Mouse (Mus musculus): ENCODE results near the gene Tgm1. TPM values are rescaled to one million over a fixed set of nuclear protein-coding genes. Genes with fewer than 3 reads are reported as not detected.

The Tgm1 gene
- total RNA-seq, 2 experiments from 2014 or later, result 0.35 to 1.1 TPM

DNA sequence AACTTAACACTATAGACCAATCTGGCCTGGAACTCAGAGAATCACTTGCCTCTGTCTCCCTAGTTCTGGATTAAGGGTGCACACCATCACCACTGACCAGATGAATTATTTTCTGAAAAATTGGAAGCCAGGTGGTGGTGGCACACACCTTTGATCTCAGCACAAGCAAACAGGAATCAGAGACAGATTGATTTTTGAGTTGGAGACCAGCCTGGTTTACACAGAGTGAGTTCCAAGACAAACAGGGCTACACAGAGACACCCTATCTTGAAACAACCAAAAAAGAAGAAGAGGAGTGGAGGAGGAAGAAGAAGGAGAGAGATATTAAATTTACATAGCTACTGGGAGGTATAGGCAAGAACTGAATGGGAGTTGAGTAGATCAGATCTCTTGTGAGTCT lies 12.5 kb upstream of the Tgm1 start:
- no peak for ATAC-seq (replicated peaks; ENCODE audit: poor library complexity)

DNA sequence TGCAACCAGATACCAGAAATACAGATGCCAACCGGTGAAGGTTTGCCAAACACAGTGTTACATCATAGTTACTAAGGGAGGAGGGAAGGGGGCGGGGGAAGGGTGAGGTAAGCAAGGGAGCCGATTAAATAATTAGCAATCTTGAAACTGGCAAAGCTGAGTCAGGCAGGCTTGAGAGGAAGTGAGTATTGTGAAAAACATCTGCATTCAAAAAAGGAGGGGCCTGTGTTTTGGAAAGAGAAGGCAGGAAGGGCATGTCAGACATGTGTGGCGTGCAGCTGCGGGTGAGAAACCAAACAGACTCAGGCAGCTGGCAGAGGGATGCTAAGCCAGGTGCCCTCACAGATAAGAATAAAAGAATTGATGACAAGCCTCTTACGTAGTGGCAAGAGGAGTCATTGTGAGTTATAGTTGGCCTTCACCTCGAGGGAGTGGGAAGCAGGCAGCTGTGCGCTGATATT lies 10.7 kb upstream of the Tgm1 start:
- peak; percentile 67 for ATAC-seq (replicated peaks; ENCODE audit: poor library complexity)

DNA sequence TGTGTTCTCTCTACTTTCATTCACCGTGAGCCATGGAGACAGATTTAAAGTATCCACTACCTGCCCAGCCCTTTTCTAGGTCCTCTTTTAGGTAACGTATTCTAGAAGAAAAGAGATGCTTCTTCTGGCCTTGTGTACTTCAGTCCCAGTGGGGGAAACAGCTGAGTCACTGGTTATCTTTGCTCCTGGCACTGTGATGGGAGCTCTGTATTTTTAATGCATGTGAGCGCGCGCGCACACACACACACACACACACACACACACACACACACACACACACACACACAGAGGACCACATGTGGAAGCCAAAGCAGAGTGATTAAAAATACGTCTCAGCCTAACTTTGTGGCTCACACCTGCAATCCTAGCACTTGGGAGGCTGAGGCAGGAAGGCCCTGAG lies 9.7 kb upstream of the Tgm1 start:
- ATAC-seq (replicated peaks; ENCODE audit: poor library complexity), result no peak

DNA sequence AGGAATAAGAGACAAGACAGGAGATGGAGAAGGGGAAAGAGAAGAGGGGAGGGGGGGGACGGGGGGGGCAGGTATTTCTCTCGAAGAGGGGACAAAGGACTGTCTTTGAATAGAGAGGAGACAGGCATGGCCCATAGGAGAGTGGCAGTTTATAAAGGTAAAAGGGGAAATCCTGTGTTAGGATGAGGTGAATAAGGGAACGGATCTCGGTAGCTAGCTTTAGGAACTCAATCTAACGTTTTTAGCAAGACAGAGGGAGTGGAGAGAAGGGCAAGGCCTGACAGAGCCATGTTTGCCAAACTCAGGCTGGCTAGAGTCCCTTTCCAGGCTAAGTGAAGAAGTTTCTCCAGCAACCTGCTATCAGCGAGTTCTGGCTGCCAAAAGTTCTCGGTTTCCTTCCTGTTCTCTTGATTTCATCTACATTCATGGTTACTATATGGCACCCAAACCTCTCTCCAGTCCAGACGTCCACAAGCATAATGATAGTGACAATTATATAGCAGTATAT lies 8.8 kb upstream of the Tgm1 start:
- no peak for ATAC-seq (replicated peaks; ENCODE audit: poor library complexity)

DNA sequence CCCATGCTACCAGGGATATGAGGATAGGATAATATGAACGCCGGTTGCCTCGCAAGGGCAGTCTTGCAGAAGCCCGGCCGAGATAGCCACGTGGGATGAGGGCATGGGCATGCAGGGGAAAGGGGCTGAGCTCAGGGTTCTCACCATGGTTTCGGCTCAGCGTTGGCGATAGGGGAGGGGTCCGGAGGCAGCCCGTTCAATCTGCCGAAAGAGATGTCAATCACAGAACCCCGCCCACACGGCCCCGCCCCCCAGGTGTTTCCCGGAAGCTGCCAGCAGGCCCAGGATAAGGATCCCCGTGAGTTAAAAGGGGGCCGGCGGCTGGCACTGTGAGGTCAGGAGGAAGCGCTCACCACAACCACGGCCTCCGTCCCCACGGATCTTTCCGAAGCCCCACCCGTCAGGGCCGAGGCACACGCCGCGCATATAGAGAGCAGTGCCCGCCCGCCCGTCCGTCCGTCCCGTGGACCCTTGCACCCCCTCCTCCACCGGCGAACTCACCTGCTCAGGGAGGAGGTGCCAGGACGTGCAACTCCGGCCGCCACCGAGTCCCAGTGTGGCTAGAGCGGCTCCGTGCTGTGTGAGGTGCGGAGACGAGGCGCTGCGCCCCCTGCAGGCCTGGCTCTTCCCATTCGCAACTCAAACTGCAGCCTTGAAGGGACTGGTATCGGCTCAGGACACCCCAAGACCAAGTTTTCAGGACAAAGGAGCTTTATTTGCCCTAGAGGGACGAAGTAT lies 8.1 kb upstream of the Tgm1 start, which contains the start of gene Rabggta:
Gene Rabggta, minus strand, starts transcription at position 564 of the 738 bp plus-strand sequence.
- peak; percentile 76 for ATAC-seq (replicated peaks; ENCODE audit: poor library complexity)

DNA sequence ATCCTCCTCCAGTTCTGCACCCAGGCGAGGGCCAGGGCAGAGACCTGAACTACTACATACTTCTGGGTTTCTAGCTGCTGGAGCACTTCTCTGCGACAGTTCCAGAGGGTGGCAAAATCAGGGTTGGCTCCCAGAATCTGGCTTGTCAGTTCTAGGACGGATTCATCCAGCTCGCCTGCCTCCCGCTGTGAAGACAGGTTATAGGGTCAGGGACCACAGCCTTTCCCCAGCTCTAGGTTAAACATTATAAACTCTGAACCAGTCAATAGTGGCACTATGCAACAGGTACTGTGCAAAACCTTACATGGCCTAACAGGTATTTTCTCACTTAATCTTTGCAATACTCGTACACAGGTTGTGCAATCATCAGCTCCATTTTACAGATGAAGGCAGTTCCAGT lies 7.3 kb upstream of the Tgm1 start:
- no peak for ATAC-seq (replicated peaks; ENCODE audit: poor library complexity)

DNA sequence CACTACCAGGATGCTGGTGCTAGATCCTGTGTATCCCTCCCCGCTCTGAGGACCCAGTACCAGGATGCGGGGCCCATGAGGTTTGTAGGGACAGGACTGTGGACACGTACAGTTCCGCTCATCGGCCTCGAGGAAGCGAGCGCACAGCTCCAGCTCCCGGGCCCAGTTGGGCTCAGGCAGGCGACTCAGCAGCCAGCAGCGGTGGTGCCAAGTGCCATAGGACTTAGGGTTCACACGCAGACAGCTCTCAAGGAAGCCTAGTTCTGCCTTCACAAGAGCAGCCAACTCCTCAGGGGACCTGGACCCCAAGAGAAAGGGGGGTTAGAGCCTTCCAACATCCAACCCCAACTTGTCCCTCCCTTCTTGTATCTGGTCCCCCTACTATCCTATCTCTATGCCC lies 6.9 kb upstream of the Tgm1 start:
- no peak for ATAC-seq (replicated peaks; ENCODE audit: poor library complexity)

DNA sequence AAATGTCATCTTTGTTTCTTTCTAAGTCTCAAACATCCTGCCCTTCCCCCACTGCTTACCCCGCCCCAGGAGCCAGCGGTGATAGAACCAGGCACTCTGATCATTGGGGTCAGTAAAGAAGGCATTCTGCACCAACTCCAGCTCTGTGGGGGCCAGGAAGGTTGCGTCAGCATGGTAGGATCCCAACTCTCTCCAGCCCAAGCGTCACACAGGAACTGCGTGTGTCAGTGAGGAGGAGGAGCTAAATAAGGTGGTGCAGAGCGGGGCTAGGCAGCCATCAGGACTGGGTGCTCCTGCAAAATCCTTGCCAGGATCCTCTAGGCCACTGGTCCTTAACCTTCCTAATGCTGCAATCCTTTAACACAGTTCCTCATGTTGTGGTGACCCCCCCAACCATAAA lies 6.0 kb upstream of the Tgm1 start:
- no peak for ATAC-seq (replicated peaks; ENCODE audit: poor library complexity)

DNA sequence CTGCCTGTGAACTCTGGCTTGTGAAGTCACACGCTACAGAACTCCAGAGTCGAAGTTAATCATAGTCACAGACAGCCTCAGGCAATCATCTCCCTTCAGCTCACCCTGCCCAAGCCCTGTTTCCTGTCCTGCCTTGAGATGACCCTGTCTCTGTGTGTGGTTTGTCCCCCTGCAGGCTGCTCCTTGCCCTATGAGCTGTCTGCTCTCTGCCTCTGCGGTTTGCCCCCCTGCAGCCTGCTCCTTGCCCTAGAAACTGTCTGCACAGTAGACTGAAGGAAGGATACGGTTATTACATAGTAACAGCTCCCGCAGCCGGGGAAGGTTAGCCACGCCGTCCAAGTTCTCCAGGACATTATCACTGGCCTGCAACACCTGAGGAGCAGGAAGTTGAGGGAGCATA lies 3.2 kb upstream of the Tgm1 start:
- no peak for ATAC-seq (replicated peaks; ENCODE audit: poor library complexity)

DNA sequence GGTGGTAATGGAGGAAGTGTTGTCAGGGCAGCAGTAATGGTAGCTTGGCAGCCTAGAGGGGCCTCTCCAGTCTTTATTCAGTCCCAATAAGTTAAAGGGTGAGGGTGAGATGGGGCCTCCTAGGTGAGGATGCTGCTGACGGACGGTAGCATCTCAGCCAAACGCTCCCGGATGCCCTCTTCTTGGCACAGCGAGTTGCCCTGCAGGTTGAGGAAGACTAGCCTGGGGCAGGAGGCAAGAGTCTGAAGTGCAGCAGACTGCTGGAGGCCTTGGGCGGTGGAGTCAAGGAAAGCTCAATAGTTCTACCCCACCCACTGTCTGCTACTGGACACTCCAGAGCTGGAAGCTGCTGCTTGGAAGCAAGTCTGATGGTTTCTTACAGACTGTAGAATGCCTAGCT lies 2.5 kb upstream of the Tgm1 start:
- ATAC-seq (replicated peaks; ENCODE audit: poor library complexity), result no peak

DNA sequence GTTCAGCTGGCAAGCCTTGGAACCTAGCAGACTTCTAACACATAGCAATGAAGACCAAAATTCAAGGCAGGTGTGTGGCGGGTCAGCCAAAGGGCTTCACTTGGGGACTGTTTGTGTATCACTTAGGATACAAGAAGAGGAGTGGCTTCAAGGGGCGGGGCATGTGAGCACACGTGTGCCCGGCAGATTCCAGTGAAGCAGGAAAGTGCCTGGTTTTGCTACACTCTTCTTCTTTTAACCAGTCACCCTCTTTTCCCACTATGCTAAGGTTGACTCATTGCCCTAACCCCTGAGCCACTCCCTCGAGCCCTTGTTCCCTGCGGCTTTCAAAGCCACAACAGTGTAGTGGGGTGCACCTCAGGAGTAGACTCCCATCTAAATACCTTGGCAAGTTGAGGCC lies 1.2 kb upstream of the Tgm1 start:
- peak; percentile 27 for ATAC-seq (replicated peaks; ENCODE audit: poor library complexity)

DNA sequence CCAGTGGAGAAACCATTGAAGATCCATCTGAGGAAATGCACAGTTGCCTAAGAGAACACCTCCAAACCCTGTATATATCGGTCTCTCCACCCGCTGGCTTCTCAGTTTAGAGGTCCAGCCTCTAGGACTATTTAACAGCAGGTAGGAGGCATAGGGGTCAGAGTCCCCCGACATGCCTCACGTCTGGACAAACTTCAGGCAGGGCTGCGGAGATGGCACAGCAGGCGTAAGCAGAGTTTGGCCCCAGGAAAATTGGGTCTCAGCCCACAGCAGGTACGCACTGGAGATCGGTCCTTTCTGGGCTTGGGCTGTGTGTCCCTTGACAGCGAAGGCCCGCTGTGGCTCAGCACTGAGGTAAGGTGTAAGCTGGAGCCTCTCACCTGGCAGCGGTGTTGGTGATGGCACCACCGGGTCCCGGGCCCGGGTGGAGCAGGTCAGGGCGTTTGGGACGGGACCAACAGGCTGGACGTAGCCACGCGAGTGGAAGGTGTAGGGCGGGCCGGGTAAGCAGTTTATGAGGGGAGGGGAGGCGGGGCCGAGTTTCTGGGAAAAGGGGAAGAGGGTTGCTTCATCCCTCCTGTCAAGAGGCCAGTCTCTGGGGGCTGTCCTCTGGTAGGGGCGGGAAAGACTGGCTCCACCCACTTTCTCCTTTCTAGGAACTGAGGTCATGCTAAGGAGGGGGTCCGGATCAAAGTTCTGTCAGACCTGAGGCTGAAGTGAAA lies 558 bp downstream of the Tgm1 start:
- ATAC-seq (replicated peaks; ENCODE audit: poor library complexity), result peak; percentile 86

DNA sequence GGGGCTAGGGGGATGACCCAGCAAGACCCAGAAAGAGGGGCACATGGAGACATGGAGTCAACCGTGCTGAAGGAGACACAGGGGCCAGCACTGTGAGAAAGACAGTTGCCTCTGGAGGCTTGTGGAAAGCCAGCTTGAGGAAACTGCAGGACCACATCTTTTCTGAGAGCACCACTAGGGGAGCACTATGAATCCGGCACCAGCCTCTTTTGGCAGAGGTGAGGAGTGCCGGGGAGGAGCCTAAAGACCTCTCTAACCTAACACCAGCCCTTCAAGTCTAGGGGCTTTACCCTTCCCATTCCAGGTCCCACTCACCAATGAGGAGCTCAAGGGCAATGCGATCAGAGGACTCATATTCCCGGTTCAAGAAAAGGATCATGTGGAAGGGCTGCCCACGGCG lies 1.9 kb downstream of the Tgm1 start:
- no peak for ATAC-seq (replicated peaks; ENCODE audit: poor library complexity)

DNA sequence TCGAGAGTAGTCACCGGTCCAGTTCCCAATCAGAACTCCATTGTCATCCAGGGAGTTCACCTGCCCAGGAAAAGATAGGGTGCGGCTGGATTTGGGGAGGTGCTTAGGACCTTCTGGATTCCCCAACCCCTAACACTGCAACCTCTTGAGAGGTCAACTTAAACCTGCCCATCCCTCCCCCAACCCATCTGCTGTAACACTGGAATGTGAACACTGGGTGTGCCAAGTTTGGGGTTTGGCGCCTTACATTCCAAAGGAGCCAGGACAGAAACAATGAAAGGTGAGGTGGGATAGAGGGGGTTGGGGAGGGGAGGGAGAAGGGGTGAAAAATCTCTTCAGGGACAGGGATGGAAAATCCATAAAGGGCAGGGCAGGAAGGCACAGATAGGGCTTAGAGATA lies 4.2 kb downstream of the Tgm1 start:
- ATAC-seq (replicated peaks; ENCODE audit: poor library complexity), result no peak

DNA sequence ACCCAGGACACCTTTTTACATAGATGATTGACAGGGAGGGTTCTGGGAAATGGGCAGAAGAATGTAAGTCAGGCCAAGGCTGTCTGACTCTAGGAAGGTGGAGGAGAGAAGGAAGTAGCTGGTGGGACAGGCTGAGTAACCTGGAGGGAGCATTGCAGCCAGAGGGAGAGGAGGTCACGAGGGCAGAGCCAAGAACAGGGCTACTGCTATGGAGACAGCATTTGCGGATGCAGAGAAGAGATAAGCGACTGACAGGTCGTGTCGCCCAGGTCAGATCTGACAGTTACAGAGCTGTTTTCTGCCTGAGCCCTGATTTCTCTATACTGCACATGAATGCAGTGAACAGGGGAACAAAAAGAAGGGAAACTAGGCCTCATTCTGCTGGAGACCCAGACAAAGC lies 6.3 kb downstream of the Tgm1 start:
- peak; percentile 76 for ATAC-seq (replicated peaks; ENCODE audit: poor library complexity)

DNA sequence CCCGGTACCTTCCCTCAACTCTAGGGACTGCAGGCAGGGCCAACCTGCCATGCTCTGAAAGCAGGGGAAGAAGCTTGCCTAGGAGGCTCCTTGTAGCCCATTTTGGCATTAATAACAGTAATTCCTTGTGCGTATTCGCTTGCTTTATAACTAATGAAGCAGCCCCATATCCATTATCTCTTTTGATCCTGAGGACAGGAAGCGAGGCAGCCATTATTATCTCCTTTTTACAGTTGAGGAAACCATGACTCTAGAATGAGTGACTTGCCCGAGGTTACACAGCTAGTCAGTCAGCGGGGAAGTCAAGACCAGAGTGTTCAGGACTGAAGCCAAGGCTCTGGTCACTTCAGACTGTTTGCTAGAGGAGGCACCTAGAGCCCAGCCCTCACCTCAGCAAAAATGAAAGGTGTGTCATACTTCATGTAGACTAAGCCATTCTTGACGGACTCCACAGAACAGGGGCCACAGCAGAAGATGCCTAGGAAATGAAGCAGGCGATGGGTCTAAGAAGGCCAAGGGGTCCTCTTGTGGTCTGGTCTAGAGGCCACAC lies 7.6 kb downstream of the Tgm1 start:
- ATAC-seq (replicated peaks; ENCODE audit: poor library complexity), result no peak

DNA sequence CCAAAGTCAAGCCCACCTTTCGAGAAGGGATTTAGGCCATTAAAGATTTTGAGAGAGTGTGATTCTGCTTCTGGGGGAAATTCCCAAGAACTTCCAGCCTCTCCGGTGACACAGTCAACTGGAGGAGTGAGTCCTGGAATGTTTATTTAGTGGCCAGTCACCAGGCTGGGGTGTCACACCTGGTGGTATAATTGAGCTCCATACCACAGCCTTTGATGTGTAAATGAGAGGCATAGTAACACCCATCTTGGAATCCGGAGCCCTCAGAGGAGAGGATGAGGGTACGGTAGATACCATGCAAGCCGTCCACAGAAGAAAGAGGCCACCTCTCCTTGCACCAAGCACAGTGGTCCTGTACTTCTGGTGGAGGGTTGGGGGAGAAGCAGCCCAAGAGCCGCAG lies 11.0 kb downstream of the Tgm1 start:
- no peak for ATAC-seq (replicated peaks; ENCODE audit: poor library complexity)

DNA sequence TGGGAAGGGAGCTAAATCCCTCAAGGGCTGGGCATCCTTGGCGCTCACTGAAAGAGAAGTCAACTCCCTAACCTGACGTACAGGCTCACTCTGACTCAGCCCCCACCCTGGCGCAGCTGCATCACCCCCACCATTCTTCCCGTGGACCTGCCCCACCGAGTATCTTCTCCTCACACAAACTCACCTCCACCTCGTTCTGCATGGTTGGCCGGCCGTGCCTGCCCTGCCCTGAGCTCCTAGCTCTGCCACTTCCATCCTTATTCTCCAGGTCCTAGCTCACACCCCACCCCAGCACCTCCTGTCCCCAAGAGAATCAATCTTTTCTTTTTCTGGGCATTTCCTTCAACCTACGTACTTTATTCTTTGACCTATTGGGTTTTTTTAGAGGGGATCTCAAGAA lies 12.6 kb downstream of the Tgm1 start:
- ATAC-seq (replicated peaks; ENCODE audit: poor library complexity), result no peak

DNA sequence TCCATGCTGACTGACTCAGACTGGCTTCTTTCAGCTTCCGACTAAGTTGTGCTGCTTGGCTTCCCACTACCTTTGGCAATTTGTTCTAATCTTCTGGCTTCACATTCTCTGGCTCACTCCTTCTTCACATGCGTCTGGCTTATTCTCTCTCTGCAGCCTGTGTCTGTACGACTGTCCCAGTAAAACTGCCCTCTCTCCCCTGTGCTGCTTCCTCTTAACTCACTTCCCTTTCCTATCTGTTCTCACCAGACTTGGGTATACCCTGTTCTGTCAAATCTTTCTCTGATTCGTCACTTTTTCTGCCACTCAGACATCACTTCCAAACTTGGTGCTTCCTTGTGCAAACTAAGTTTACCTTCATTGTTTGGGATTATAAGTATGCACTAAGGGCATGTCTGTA lies 16.5 kb downstream of the Tgm1 start:
- peak; percentile 88 for ATAC-seq (replicated peaks; ENCODE audit: poor library complexity)

DNA sequence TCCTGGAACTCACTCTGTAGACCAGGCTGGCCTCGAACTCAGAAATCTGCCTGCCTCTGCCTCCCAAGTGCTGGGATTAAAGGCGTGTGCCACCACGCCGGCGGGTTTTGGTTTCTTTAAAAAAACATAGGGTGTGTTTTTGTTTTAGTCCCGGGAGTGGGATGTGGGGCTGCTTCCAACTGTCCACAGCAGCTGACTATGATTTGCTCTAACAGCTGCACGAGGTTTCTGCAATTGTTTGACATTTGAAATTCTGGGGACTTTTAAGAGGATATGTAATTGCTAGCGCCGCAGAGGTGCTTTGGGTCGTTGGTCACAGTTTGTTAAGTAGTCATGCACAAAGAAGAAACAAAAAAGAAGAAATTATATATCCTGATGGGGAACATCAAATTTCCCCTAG lies 24.3 kb downstream of the Tgm1 start:
- ATAC-seq (replicated peaks; ENCODE audit: poor library complexity), result no peak

DNA sequence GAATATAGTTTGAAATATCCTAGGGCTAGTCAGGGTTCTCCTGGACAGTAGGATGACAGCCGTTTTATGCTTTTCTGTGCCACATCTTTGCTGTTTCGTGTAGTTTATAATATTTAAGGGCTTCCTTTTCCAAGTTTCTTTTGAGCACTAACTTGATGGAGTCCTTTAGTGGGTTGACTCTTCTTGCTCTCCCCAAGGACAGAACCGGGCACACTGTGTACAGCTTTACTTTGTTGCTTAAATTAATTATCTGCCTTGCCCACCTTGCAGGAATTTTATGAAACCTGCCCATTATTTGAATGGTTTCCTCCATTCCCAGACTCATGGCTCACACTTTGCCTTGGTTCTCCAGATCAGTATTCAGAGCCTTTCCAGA lies 31.6 kb downstream of the Tgm1 start:
- ATAC-seq (replicated peaks; ENCODE audit: poor library complexity), result 0 out of 2 replicates have a peak, but pooled peaks have one; percentile 1
